Mouse (Mus musculus) liver, embryonic 15.5 days (tissue): Measurements from ENCODE around the gene Gsdmc3. TPM values are rescaled to one million over a fixed set of nuclear protein-coding genes. Genes with fewer than 3 reads are reported as not detected.
"Not testable (repeated sequence)": the region's sequence is repeated elsewhere in the genome, so short reads cannot be mapped to it uniquely, and the experiment has no call there.

Source experiments
- ATAC-seq: fragments of 200-750 bp; cut with Nextera tagmentation; 2 replicates; pipeline ENCODE4 v1.8.0; 2017; ENCODE audit warnings: moderate number of reproducible peaks, mild to moderate bottlenecking, moderate library complexity; ENCODE audit not compliant: insufficient read depth
- H3K27ac ChIP-seq: fragments of 300-500 bp; sonication (generic); replicated peaks from 2 replicates; pipeline ENCODE4 v1.5.1; 2015; ENCODE audit warnings: mild to moderate bottlenecking, inconsistent platforms
- H3K27me3 ChIP-seq: fragments of 300-500 bp; sonication (generic); 2 replicates; pipeline ENCODE4 v1.6.1; 2015; ENCODE audit warnings: mild to moderate bottlenecking, inconsistent platforms
- H3K36me3 ChIP-seq: fragments of 300-500 bp; sonication (generic); replicated peaks from 2 replicates; pipeline ENCODE4 v1.6.1; 2015; ENCODE audit warnings: moderate library complexity, mild to moderate bottlenecking, inconsistent platforms
- H3K4me1 ChIP-seq: fragments of 300-500 bp; sonication (generic); replicated peaks from 2 replicates; pipeline ENCODE4 v1.6.1; 2015; ENCODE audit warnings: inconsistent platforms
- H3K4me2 ChIP-seq: fragments of 300-500 bp; sonication (generic); 2 replicates; pipeline ENCODE4 v1.6.1; 2015; ENCODE audit warnings: moderate library complexity, mild to moderate bottlenecking, inconsistent platforms
- H3K4me3 ChIP-seq: fragments of 300-500 bp; sonication (generic); replicated peaks from 2 replicates; pipeline ENCODE4 v1.5.1; 2015; ENCODE audit warnings: mild to moderate bottlenecking, inconsistent platforms
- H3K9ac ChIP-seq: fragments of 300-500 bp; sonication (generic); 2 replicates; pipeline ENCODE4 v1.6.1; 2015; ENCODE audit warnings: moderate library complexity, mild to moderate bottlenecking, inconsistent platforms
- H3K9me3 ChIP-seq: fragments of 300-500 bp; sonication (generic); replicated peaks from 2 replicates; pipeline ENCODE4 v1.6.1; 2016; ENCODE audit warnings: inconsistent platforms
- WGBS: fragments of 180-500 bp; shearing (Covaris S2); methylation state at CpG from one replicate; pipeline ENCODE4 v1.1.7; 2015; ENCODE audit warnings: mixed read lengths; ENCODE audit not compliant: insufficient replicate concordance; 5-methylcytosine and 5-hydroxymethylcytosine counted together
- polyA plus RNA-seq: library from polyadenylated mRNA; unstranded; fragments of >200 nt; fragmentation: Nextera tagmentation; extraction: Ambion mirVana; gene quantifications from 2 replicates; pipeline ENCODE4 v1.2.1, GENCODE M21; 2015

Gsdmc3 gene
- polyA plus RNA-seq, 1 experiment from 2014 or later = not detected

GRCm38 (mm10) chr15:63861965-63862364, 16.4 kb downstream of the Gsdmc3 start:
- 27% methylated on average over 5 of the region's 5 CpGs for WGBS
- H3K27me3 ChIP-seq, H3K27ac ChIP-seq, ATAC-seq, H3K9me3 ChIP-seq, H3K36me3 ChIP-seq, H3K4me2 ChIP-seq, H3K4me1 ChIP-seq, H3K9ac ChIP-seq, H3K4me3 ChIP-seq: not testable (repeated sequence)

Other genes with a start within 250 kb of the Gsdmc3 start
- not detected in 2 replicates for gene Gsdmc2, start 33.4 kb downstream of the Gsdmc3 start, polyA plus RNA-seq
- gene Gsdmc4, start 33.7 kb upstream of the Gsdmc3 start, polyA plus RNA-seq = not detected in 2 replicates
- gene Fam49b, start 181.9 kb upstream of the Gsdmc3 start, polyA plus RNA-seq = 32.2 and 36.0 TPM in 2 replicates